8 mouse cellular contexts compared by ENCODE assay signal in the genomic region with DNA sequence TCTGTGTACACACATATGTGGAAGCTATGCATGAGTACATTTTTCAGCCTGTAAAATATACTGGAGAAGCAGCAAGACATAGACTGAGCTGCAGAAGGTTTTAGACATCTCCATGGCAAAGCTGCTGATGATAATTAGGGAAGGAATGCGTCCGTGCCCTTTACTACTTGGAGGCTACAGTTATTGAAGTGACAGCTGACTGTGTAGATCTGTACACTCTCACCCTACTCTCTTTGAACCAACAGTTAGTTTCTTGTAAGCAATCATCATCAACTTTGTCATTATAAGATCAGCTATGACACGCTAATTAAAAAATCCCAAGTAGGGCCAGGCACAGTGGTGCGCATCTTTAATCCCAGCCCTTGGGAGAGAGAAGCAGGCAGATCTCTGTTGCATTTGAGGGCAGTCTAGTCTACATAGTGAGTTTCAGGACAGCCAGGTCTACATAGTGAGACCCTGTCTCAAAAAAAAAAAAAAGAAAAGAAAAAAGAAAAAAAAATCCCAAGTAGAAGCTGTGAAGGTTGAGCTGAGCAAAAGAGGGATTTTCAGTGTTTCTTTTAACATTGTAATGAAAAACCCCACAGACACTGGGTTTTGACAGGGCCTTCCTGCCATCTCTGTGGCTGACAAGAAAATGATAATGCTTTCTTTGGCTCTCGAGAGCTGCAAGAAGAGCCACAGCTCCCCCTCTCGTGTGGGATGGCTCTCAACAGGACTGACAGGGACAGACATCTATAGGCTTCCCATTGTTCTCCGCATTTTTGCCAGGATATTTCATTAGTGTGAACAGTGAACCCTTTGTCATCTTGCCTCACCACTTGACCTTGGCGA. TPM values are rescaled to one million over a fixed set of nuclear protein-coding genes. Genes with fewer than 3 reads are reported as not detected.
DNase-seq lines count a peak whose midpoint lies in the region; ATAC-seq lines count a peak whose summit lies in the region.
"Had no signal": no experiment of that assay in that cellular context is flagged by ENCODE, and none has a peak within 500 bp of the region (broad histone marks: within the 10 kb centered on the region; RNA-seq: fewer than 3 reads in every experiment).

No protein-coding gene starts in this region.

- no peaks in the 10 kb centered on the region for H3K27me3 ChIP-seq in forebrain, embryonic 14.5 days (replicated peaks; ENCODE audit: control insufficient read depth, insufficient read depth, low read length)
- H3K27me3 ChIP-seq in midbrain, embryonic 13.5 days = no peaks in the 10 kb centered on the region

- peak; percentile 43 for DNase-seq in layer of hippocampus, adult 11-12 months (ENCODE audit: low spot score)
- DNase-seq in layer of hippocampus, postnatal 36 days = no peak
- DNase-seq in adipocyte (ENCODE audit: low spot score) = peak; percentile 20
- DNase-seq in forebrain, embryonic 14.5 days (ENCODE audit: low spot score) = peak; percentile 69
- DNase-seq in adrenal gland, postnatal 4 days (ENCODE audit: low spot score in 2 of 2) = no peak
- no peak for DNase-seq in natural killer cell, adult 2 months (ENCODE audit: low spot score in 2 of 2)

- no peak overlapping the region for H3K9ac ChIP-seq in forebrain, embryonic 14.5 days (ENCODE audit: low read length)
- no peak overlapping the region for H3K9ac ChIP-seq in midbrain, embryonic 13.5 days (replicated peaks)

- H3K9me3 ChIP-seq in forebrain, embryonic 14.5 days (replicated peaks; ENCODE audit: control insufficient read depth, low read length) = no peaks in the 10 kb centered on the region
- no peaks in the 10 kb centered on the region for H3K9me3 ChIP-seq in midbrain, embryonic 13.5 days
- H3K9me3 ChIP-seq: megakaryocyte, embryonic 14.5 days had no signal

- peak; percentile 57; the same call in 1 of the 2 replicates for ATAC-seq in forebrain, embryonic 14.5 days
- peak; percentile 62 for ATAC-seq in midbrain, embryonic 13.5 days

- no peak overlapping the region for H3K4me2 ChIP-seq in forebrain, embryonic 14.5 days (ENCODE audit: low read length)
- no peak overlapping the region for H3K4me2 ChIP-seq in midbrain, embryonic 13.5 days (replicated peaks)

- peaks cover 5% of the 10 kb centered on the region; the same call in 1 of the 2 replicates for H3K4me1 ChIP-seq in forebrain, embryonic 14.5 days (ENCODE audit: control insufficient read depth, insufficient read depth, low read length)
- peaks cover 26% of the 10 kb centered on the region for H3K4me1 ChIP-seq in midbrain, embryonic 13.5 days (replicated peaks)

- H3K4me3 ChIP-seq in forebrain, embryonic 14.5 days (ENCODE audit: low read depth, low read length) = no peak overlapping the region
- H3K4me3 ChIP-seq in midbrain, embryonic 13.5 days (replicated peaks) = no peak overlapping the region
- H3K4me3 ChIP-seq: megakaryocyte, embryonic 14.5 days had no signal

- H3K27ac ChIP-seq in forebrain, embryonic 14.5 days (ENCODE audit: low read depth, low read length) = peak overlapping the region; percentile 63; the same call in 1 of the 2 replicates
- peak overlapping the region; percentile 81 for H3K27ac ChIP-seq in midbrain, embryonic 13.5 days

- WGBS in forebrain, embryonic 14.5 days = 49% methylated on average over 8 of the region's 8 CpGs
- WGBS in midbrain, embryonic 13.5 days = 33% methylated on average over 8 of the region's 8 CpGs

- peaks cover 30% of the 10 kb centered on the region for H3K36me3 ChIP-seq in forebrain, embryonic 14.5 days (ENCODE audit: control insufficient read depth, insufficient read depth, low read length)
- H3K36me3 ChIP-seq in midbrain, embryonic 13.5 days = peaks cover 31% of the 10 kb centered on the region

RNA-seq across cellular contexts. Expression of a gene that starts 41.6 kb away (rescaled TPM):
- total RNA-seq in layer of hippocampus, postnatal 36 days (2021) = not detected
- not detected in 2 replicates for polyA plus RNA-seq in forebrain, embryonic 14.5 days (2014; fragmentation: Nextera tagmentation; extraction: Ambion mirVana)
- polyA plus RNA-seq in midbrain, embryonic 13.5 days (2015; fragmentation: Nextera tagmentation; extraction: Ambion mirVana) = 0.18 TPM in 1 of 2 replicates, not detected in the other
- total RNA-seq in adrenal gland, postnatal 4 days (2021) = under 1 TPM in 1 of 2 experiments, not detected in 1; 0.23 TPM

RNA-seq across cellular contexts. Expression of a gene that starts 54.3 kb away (rescaled TPM):
- 10 to 100 TPM; 11.8 to 11.9 TPM for total RNA-seq in layer of hippocampus, postnatal 36 days (2021)
- polyA plus RNA-seq in forebrain, embryonic 14.5 days (2014; fragmentation: Nextera tagmentation; extraction: Ambion mirVana) = 48.9 and 53.0 TPM in 2 replicates
- polyA plus RNA-seq in midbrain, embryonic 13.5 days (2015; fragmentation: Nextera tagmentation; extraction: Ambion mirVana) = 57.7 and 60.8 TPM in 2 replicates
- total RNA-seq in adrenal gland, postnatal 4 days (2021) = 10 to 100 TPM; 14.8 to 15.5 TPM

Comparison
In these comparisons a context has a peak if more than half of its experiments do, and no peak if none do; other contexts are left out.
1. DNase-seq: peak in layer of hippocampus, adult 11-12 months (single experiment), adipocyte (single experiment) and forebrain, embryonic 14.5 days (single experiment); none in layer of hippocampus, postnatal 36 days (0 of 2), adrenal gland, postnatal 4 days (0 of 2) and natural killer cell, adult 2 months (0 of 2).